Mouse (Mus musculus) lung, postnatal 14 days (tissue): ENCODE data around the gene Ick.
"Not testable (repeated sequence)": the region's sequence is repeated elsewhere in the genome, so short reads cannot be mapped to it uniquely, and the experiment has no call there.

Experiments used
- DNase-seq: peaks from one replicate; pipeline ENCODE4 v3.0.0; 2021

The Ick gene

DNA sequence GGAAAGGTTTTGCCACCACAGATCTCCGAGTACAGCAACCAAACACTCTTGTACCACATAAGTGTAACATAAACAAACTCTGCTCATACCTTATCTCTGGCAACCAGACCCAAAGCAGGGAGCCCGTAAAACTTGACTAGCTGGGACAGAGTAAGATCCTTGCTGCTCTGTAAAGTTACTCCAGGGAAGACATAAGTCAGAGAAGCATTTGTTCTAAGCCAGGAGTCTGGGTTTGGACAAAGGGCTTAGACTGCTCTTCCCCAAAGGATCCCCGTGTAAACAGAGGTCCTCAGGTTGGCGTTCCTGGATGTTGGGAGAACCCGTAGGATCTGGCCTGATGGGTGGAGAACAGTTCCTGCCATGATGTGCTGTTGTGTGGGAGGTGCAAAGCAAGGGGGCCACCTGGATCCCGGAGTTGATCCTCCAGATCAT lies 3.5 kb upstream of the Ick start:
- no peak for DNase-seq

GRCm38 (mm10) chr9:78106821-78107220 lies 2.2 kb upstream of the Ick start:
- DNase-seq: no peak

DNA sequence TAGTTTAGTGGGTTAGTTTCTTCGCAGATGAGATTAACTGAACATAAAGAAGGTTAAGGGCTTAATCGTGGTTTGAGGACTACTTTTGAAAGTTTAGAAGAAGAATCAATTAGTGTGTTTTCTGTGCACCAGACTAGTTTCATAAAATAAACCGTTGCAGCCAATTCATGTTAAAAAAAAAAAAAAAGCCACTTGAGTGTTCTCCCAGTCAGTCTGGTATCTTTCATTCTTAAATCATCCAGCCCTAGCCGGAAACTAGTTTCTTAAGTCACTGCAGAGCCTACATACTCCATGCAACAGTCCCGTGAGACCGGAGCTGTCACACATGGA lies 1.4 kb upstream of the Ick start:
- DNase-seq: no peak

DNA sequence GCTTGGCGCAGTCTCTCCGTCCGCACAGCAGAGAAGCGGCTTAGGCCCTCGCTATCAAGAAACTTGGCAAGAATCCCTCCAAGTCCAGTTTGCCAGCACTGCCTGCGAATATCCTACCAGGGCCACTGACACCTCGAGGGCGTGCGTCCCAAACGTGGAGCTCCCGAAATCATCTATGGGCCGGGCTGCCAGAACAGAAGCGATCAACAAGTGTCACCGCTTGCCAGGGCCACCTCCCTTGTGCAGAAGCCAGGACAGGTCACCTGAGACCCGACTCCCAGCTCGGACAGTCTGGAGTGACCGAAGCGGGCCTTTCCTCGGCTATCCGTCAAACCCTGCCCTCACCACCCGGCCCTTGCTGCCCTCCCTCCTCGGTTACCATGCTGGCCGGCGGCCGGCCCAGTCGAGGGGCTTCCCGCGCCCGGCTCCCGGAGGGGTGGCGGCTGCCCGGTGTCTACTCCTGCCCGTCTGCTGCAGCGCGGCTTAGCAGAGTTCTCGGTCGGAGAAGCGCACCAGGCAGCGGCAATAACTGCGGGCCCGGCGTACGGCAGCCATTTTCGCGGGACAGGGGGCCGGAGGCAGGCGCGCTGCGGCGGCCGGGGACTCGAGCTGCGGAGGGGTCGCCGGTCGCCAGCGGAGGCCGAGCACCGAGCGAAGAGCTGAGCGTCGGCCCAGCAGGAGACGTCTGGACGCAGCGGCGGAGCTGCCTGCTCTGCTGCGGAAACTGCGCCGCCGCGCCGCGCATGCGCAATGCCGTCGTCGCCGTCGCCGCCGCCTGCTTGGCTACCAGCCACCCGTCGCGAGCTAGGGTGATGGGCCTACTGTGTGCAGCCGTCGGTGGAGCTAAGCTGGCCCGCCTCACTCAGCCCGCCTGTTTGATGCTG lies 838 bp upstream of the Ick start:
- peak; percentile 79 for DNase-seq

DNA sequence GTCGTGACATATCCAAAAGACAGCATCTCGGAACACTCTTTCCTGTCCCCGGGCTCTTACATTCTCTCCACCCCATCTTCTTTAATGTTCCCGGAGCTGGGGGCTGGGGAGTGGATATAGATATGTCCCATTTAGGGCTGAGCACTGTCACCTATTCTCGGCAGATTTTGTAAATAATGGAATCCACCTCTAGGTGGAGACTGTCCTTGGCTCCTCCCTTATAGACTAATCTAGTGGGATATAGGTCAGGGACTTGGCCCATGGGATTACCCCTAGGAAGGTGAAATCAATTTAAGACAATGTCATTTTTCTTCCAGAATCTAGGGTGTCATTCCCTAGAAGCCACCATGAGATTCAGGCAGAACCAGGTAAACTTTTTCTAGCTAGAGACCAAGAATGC lies 664 bp downstream of the Ick start:
- DNase-seq: no peak

GRCm38 (mm10) chr9:78111456-78111855 lies 2.5 kb downstream of the Ick start:
- DNase-seq: no peak

DNA sequence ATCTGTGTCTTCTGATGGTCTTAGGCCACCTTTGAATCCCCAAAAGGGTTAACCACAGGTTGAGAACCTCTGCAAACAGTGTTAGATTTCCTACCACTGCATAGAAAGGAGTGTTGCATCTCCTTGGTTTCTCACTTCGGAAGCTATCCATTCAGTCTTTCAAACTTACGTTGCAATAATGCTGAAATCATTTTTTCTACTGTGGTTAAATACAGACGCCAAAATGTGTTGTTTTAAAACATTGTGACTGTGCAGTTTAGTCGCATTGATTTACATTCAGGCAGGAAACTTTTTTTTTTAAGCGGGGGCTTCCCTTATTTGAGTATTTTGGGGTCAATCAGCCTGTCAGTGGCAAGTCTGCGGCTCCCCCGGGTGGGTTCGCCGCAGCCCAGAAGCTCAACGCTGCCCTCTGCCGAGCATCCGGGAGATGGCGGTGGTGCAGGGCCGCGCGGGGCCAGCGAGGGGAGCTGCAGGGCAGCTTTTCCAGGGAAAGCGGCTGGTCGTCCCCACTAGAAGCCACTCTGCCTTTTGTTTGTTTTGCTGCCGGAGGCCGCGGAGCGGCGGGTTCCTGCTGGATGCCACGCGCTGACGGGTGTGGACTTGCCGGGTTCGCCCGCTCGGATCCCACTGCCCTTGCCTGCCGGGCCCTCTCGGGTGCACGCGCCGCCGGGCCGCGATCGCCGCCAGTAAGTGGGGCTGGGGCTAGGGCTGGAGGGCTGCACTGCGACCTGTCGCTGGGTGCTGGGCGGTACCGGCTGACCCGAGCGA lies 4.0 kb downstream of the Ick start:
- peak; percentile 95 for DNase-seq

GRCm38 (mm10) chr9:78113538-78113885 lies 4.5 kb downstream of the Ick start:
- DNase-seq: no peak

DNA sequence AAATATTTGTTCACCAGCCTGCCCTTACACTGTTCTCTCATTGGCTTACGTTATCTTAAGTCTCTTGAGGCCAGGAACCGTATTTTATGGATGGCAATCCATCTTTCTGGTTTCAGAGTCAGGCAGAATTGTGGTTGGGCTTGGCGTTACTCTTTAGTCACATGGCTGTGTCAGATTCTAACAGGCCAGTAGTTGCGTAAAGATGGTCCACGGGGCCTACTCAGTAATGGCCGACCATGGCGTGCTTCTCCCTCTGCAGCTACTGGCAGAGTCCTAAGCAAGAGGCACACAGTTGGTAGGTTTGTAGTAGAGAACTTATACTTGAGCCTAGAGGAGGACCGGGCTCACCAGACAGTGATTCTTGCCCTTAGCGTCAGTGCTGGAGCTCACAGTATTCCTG lies 6.8 kb downstream of the Ick start:
- DNase-seq: no peak

DNA sequence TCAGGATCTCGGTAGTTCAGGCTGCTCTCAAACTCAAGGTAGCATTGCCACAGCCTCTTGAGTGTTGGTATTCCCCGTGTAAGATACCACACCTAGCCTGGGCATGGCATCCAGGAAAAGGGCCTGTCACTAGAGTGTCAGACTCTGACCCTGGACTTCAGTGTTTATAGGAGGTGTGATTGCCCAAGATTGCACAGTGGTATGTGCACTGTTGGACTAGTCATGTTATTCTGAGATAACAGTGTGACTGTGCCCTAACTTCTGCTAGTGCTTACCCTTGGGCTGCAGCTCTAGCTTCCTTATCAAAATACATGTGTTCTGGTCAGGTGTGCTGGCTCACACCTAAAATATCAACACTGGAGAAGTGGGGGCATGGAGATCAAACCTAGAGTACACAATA lies 8.7 kb downstream of the Ick start:
- no peak for DNase-seq

DNA sequence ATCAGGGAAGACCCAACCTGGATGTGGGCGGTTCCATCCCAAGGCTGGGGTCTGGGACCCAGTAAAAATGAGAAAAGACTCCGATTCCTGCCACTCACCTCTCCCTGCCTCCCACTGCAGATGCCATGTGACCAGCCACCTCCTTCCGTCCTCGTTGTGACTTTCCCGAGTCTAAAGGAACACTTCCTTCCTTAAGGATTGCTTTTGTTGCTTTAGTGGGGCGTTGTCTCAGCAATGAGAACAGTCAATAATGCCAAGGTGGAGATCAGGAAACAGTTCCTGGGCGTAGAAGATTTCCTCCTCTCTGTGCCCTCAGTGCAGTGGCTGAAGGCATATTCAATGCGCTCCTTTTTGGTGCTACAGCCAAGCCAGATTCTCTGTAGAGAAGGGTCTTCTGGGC lies 12.4 kb downstream of the Ick start:
- peak; percentile 47 for DNase-seq

DNA sequence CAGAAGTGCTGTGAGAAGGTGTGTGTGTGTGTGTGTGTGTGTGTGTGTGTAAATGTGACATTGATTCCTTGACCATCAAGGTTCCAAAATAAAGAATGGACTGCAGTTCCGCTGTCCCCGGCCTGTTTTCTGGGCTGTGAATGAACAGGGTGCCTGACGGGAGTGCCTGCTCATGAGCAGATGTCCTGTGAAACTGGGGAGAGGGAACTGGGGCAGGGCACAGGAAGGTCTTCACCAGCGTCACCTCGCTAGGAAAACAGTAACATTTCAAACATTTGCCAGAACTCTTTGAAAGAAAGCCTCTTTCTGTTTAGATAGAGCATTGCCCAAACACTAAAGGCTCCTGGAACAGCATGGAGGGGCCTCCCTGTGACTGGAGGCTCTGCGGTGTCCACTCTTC lies 13.0 kb downstream of the Ick start:
- DNase-seq: no peak

GRCm38 (mm10) chr9:78122939-78123712 lies 14.1 kb downstream of the Ick start:
- DNase-seq: no peak

GRCm38 (mm10) chr9:78124297-78124696 lies 15.3 kb downstream of the Ick start:
- no peak for DNase-seq

DNA sequence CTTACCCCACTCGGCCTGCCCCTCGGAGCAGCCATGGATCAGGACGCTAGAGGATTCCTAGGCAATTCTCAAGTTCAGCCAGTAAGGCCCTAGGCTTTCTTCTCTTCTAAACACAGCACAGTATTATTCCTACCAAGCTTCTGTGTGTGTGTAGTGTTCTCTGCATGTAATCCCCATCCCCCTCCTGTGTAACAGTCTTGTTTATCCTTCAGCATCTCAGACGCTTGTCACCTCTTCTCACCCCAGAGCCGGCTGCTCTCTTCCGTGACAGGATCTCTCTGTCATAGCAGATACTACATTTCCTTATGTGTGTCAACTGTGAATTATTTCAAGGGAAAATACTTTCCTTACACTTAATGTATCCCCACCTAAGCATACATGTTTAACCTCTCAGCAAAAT lies 17.0 kb downstream of the Ick start:
- no peak for DNase-seq

GRCm38 (mm10) chr9:78126643-78127042 lies 17.7 kb downstream of the Ick start:
- no peak for DNase-seq

DNA sequence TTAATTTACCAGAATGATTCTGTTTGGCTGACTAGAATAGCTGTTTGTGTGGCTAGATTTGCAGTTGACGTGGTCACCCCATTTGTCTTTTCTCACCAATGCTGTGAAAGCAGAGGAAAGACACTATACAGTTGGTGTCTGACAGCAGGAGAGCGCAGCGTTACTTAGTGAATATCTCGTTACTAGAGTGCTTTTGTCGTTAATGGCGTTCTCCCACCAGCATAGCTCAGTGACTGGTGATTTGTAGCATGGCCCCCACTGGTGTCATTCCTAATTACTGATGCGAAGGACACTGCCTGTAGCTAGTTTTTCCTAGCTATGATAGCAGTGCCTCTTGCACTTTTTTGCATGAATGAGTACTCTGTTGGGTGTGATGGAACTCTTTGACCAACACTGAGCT lies 26.7 kb downstream of the Ick start:
- no peak for DNase-seq

DNA sequence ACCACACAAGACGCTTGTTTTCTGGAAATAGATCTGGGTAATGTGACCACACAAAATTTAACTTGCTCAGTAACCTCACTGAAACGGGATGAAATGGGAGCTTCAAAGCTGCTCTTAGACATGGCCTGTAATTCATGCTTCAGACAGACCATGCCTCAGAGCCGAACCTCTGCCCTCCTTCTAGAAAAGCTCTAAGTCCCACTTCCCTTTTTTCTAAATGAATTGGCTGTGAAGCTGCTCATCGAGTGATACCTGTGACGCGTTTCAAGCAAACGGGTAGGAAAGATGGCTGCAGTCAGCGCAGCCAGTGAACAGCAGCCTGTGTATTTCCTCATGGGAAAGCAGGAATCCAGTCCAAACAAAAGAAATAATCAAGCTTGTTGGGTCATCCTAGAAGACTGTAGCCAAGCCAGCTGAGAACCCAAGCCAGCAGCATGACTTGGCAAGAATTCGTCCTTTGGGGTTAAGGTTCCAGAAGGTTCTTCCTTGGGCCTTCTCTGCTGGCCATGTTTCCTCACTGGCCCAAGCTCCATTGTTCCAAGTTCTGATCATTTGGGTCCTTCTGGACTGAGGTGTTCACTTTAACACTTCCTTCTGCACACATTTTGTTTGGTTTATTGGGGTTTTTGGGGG lies 29.2 kb downstream of the Ick start:
- no peak for DNase-seq

GRCm38 (mm10) chr9:78139463-78139862 lies 30.5 kb downstream of the Ick start:
- DNase-seq: no peak

GRCm38 (mm10) chr9:78146099-78146498 lies 37.1 kb downstream of the Ick start:
- no peak for DNase-seq

- no peak for DNase-seq
Observed at GRCm38 (mm10) chr9:78146627-78147026, 37.6 kb downstream of the Ick start.

- DNase-seq: no peak
Observed at GRCm38 (mm10) chr9:78148149-78148548, 39.2 kb downstream of the Ick start.

DNA sequence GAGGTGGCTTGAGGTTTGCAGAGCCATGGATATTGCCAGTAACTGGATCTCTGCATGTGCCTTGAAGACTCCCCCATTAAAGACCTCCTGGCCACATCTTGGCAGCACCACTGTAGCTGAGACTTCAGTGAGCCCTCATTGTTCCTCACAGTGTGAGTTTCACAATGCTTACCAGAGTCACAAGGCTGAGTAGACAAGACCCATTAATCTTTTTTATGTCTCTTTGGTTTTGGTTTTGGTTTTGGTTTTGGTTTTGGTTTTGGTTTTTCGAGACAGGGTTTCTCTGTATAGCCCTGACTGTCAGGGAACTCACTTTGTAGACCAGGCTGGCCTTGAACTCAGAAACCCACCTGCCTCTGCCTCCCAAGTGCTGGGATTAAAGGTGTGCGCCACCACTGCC lies 40.8 kb downstream of the Ick start:
- not testable (repeated sequence) for DNase-seq
